Mouse (Mus musculus) CH12.LX (cell line): ENCODE results near the gene Por.

Experiments
- CHD1 ChIP-seq: IDR thresholded peaks from 2 replicates; pipeline ENCODE4 v1.6.1; 2012; ENCODE audit warnings: low read depth, low read length, improper control_type of control experiment, inconsistent platforms
- CTCF ChIP-seq, 2 experiments: IDR thresholded peaks in 1 of 2; conservative IDR thresholded peaks in 1 of 2; 2 replicates each; pipeline ENCODE4 v1.5.1; 2011 to 2012; ENCODE audit warnings: low read depth in 2 of 2, low read length in 2 of 2, improper control_type of control experiment in 1 of 2, inconsistent platforms in 1 of 2, mild to moderate bottlenecking in 1 of 2, moderate library complexity in 1 of 2
- EP300 ChIP-seq: IDR thresholded peaks from 2 replicates; pipeline ENCODE4 v1.6.1; 2011; ENCODE audit warnings: low read length, improper control_type of control experiment

- no peak for TF ChIP-seq CTCF (conservative IDR thresholded peaks at IDR 0.05 in 1 of 2, IDR thresholded peaks at IDR 0.05 in 1 of 2; ENCODE audit: low read depth in 2 of 2, low read length in 2 of 2)
- TF ChIP-seq CHD1: no peak
- TF ChIP-seq EP300: no peak
Measured at GRCm38 (mm10) chr5:135645330-135645729, 24.5 kb upstream of the Por start.
